Mouse (Mus musculus) liver, embryonic 14.5 days (tissue): Measurements from ENCODE around the gene Zfp960. TPM values are rescaled to one million over a fixed set of nuclear protein-coding genes. Genes with fewer than 3 reads are reported as not detected.
A peak's percentile ranks its signal among the peaks of the same experiment; 100 is the strongest.
"Not testable (repeated sequence)": the region's sequence is repeated elsewhere in the genome, so short reads cannot be mapped to it uniquely, and the experiment has no call there.

ENCODE experiments used
- ATAC-seq: fragments of 200-750 bp; cut with Nextera tagmentation; 2 replicates; pipeline ENCODE4 v1.8.0; 2017; ENCODE audit warnings: moderate number of reproducible peaks, mild to moderate bottlenecking, moderate library complexity; ENCODE audit not compliant: insufficient read depth
- DNase-seq, 3 experiments: peaks; one replicate each; pipeline ENCODE4 v3.0.0-alpha.2; 2012 to 2013; ENCODE audit warnings: low read depth in 3 of 3, low spot score in 3 of 3
- H3K27ac ChIP-seq: fragments of 300-500 bp; sonication (generic); 2 replicates; pipeline ENCODE4 v1.5.1; 2014; ENCODE audit warnings: moderate library complexity, mild to moderate bottlenecking, control low read depth, inconsistent platforms
- H3K27me3 ChIP-seq: fragments of 300-500 bp; sonication (generic); 2 replicates; pipeline ENCODE4 v1.6.1; 2014; ENCODE audit warnings: mild to moderate bottlenecking, low read length, moderate library complexity; ENCODE audit not compliant: control insufficient read depth, insufficient read depth
- H3K36me3 ChIP-seq: fragments of 300-500 bp; sonication (generic); replicated peaks from 2 replicates; pipeline ENCODE4 v1.6.1; 2014; ENCODE audit warnings: low read depth; ENCODE audit not compliant: control insufficient read depth, insufficient read depth
- H3K4me1 ChIP-seq, 2 experiments: fragments of 200-500 bp in 1 of 2; fragments of 300-500 bp in 1 of 2; sonication (generic) in 1 of 2; replicated peaks; 2 replicates each; pipeline ENCODE4 v1.6.1; 2012 to 2014; ENCODE audit warnings: antibody characterized with exemption in 1 of 2, inconsistent platforms in 1 of 2, low read length in 1 of 2; ENCODE audit not compliant: control insufficient read depth in 2 of 2, insufficient read depth in 2 of 2
- H3K4me2 ChIP-seq: fragments of 300-500 bp; sonication (generic); 2 replicates; pipeline ENCODE4 v1.6.1; 2014; ENCODE audit warnings: low read depth, mild to moderate bottlenecking, control low read depth, moderate library complexity
- H3K4me3 ChIP-seq, 2 experiments: fragments of 200-500 bp in 1 of 2; fragments of 300-500 bp in 1 of 2; sonication (generic) in 1 of 2; 2 replicates each; pipeline ENCODE4 v1.5.1; 2012 to 2014; ENCODE audit warnings: low read depth in 2 of 2, low read length in 2 of 2, mild to moderate bottlenecking in 2 of 2, control low read depth in 1 of 2, inconsistent platforms in 1 of 2, moderate library complexity in 1 of 2; ENCODE audit not compliant: insufficient read depth in 1 of 2
- H3K9ac ChIP-seq: fragments of 300-500 bp; sonication (generic); replicated peaks from 2 replicates; pipeline ENCODE4 v1.6.1; 2014; ENCODE audit warnings: mild to moderate bottlenecking, control low read depth, moderate library complexity
- H3K9me3 ChIP-seq: fragments of 300-500 bp; sonication (generic); 2 replicates; pipeline ENCODE4 v1.6.1; 2016; ENCODE audit warnings: low read length, mixed read lengths; ENCODE audit not compliant: control insufficient read depth
- WGBS: fragments of 180-500 bp; shearing (Covaris S2); extraction: QIAGEN DNeasy Blood & Tissue Kit; methylation state at CpG from one replicate; pipeline ENCODE4 v1.1.7; 2014; ENCODE audit not compliant: insufficient replicate concordance; 5-methylcytosine and 5-hydroxymethylcytosine counted together
- polyA plus RNA-seq, 2 experiments: library from polyadenylated mRNA; depleted of rRNA in 1 of 2; stranded (reverse) in 1 of 2; unstranded in 1 of 2; fragments of >200 nt; fragmentation: Nextera tagmentation in 1 of 2; extraction: Ambion mirVana in 1 of 2; gene quantifications; 2 replicates each; pipeline versions ENCODE4 v1.2.1 to v1.2.3; 2012 to 2014

The Zfp960 gene
- 0.25 and 0.55 TPM in 2 replicates for polyA plus RNA-seq (2012; rRNA removed)
- polyA plus RNA-seq (2014; fragmentation: Nextera tagmentation; extraction: Ambion mirVana), result 0.69 and 1.4 TPM in 2 replicates

GRCm38 (mm10) chr17:17063628-17064494 is at the start of gene Zfp960:
Gene Zfp960 (plus strand): TSS chr17:17064113.
- H3K4me3 ChIP-seq, result peak within 1 kb of the TSS; percentile 31 to 73
- H3K36me3 ChIP-seq, H3K27ac ChIP-seq, H3K9ac ChIP-seq, H3K9me3 ChIP-seq, H3K27me3 ChIP-seq, H3K4me1 ChIP-seq: not testable (repeated sequence)
- ATAC-seq, result peak; percentile 85
- WGBS, result 5% methylated on average over 16 of the region's 21 CpGs
- peak; percentile 33 to 65 (median 65) for DNase-seq
- H3K4me2 ChIP-seq, result peak within 1 kb of the TSS; percentile 49

- not testable (repeated sequence) for ATAC-seq, H3K9ac ChIP-seq, H3K27ac ChIP-seq, DNase-seq, H3K4me2 ChIP-seq, H3K27me3 ChIP-seq, H3K4me3 ChIP-seq, H3K4me1 ChIP-seq, H3K36me3 ChIP-seq, H3K9me3 ChIP-seq
- WGBS, result 76% methylated on average over 2 of the region's 2 CpGs
Measured at GRCm38 (mm10) chr17:17018071-17018470, 45.8 kb upstream of the Zfp960 start.

DNA sequence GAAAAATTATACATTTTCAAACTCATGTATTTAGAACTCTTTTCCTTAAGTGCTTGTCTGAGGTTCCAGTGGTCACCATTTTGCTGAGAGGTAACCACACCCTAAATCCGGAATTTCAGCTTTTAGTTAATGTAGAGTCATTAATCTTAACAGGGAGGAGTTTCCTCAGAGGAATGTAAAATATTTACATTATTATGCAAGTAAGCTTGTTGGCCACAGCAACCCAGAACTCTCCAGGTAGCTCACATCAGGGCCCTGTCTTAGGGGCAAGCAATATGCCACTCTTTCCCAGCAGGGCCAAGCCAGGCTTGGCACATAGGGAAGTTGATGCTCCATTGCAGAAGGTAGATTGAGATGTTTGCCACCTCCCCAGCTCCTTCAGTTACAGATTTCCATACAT is 4.3 kb upstream of the Zfp960 start:
- WGBS, result 31% methylated on average over 1 of the region's 1 CpGs
- H3K9me3 ChIP-seq, H3K4me1 ChIP-seq, H3K4me2 ChIP-seq, H3K9ac ChIP-seq, ATAC-seq, DNase-seq, H3K27me3 ChIP-seq, H3K4me3 ChIP-seq, H3K36me3 ChIP-seq, H3K27ac ChIP-seq: not testable (repeated sequence)

- WGBS, result no CpG with 5 or more reads among the region's 8 CpGs
- not testable (repeated sequence) for H3K27me3 ChIP-seq
- ATAC-seq, result peak; percentile 100
Measured at GRCm38 (mm10) chr17:17120830-17121502, 57.1 kb downstream of the Zfp960 start, which contains the start of gene Zfp97. Gene Zfp97 (plus strand): TSS chr17:17121415.

More at GRCm38 (mm10) chr17:17120830-17121502, 57.1 kb downstream of the Zfp960 start, which contains the start of gene Zfp97:
- H3K27ac ChIP-seq, H3K4me3 ChIP-seq, H3K9ac ChIP-seq, H3K4me1 ChIP-seq, H3K36me3 ChIP-seq, H3K4me2 ChIP-seq, H3K9me3 ChIP-seq, DNase-seq: not testable (repeated sequence)

Other genes starting within 250 kb of the Zfp960 start
- gene Zfp97, start 57.3 kb downstream of the Zfp960 start, polyA plus RNA-seq (2012; rRNA removed), result 0.57 and 0.75 TPM in 2 replicates
- gene Zfp97, start 57.3 kb downstream of the Zfp960 start, polyA plus RNA-seq (2014; fragmentation: Nextera tagmentation; extraction: Ambion mirVana), result 2.1 and 2.6 TPM in 2 replicates